Mouse (Mus musculus) embryo, embryonic 11 days (tissue): ENCODE data around the gene Nek8.
"Not testable (repeated sequence)": the region's sequence is repeated elsewhere in the genome, so short reads cannot be mapped to it uniquely, and the experiment has no call there.

Experiments
- DNase-seq: peaks from one replicate; pipeline ENCODE4 v3.0.0-alpha.2; 2015

The Nek8 gene

DNA sequence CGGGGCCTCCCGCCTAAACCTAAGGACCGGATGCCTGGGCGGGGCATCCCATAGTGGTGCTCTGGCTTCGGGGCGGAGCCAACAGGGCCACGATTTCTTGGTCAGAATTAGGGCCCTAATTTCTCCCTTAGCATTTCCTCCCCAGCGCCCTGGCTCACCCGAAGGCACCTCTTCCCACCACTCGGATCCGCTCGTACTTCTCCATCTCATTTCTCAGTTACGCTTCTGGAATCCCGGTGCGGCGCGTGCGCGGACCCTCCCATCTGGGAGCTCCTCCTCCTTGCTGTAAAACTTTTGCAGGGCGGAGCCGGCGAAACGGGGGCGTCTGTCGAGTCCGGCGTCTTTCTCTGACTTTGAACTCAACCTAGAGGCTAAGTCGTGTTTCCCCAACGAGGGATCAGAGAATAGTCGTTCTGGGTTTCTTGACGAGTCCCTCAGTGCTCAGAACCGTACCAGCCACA lies at the start of gene Nek8, which contains the start of gene Tlcd1:
Gene Nek8 (minus strand): TSS at position 274 of the 461 bp plus-strand sequence.
Gene Tlcd1 (plus strand): TSS at position 310 of the 461 bp plus-strand sequence.
- DNase-seq: peak; percentile 97

DNA sequence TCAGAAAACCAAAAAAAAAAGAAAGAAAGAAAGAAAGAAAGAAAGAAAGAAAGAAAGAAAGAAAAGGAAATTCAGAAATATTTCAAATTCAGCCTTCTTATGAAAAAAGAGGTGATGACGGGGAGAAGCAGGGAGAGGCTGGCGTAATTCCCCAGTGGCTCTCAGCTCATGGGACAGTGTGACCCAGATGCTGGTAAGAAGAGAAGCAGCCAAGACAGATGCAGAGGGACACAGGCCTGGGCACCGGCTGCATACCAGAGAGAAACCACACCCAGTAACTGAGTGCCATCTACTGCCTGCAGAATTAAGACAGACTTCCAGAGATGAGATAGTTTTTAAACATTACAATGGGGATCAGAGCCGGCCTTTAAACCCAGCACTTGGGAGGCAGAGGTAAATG lies 47.1 kb upstream of the Nek8 start:
- DNase-seq: no peak

DNA sequence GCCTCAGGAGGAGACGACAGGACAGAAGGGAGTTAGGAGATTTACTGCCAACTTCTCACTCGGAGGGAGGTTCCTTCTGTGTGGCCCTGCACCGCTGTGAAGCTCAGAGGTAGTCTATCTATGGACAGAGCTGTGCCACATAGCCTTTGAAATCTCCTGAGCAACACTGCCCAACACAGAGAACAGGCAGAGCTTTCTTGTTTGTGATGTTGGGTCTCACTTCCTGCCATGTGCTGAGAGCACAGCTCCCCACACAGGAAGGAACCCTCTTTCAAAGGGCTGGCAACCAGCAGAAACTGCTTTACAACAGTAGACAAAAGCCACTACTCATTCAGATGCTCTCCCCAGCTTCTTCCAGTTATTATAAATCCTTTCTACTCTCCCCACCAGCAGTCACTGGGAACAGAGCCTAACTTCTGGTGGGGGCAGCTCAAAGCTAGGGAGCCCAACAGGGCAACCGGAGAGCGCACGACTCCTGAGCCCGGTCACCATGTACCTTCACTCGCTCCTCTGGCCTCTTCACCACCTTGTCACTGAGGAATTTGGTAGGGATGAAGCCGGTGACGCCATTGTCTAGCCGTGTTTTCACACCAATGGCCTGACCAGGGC lies 39.3 kb upstream of the Nek8 start:
- no peak for DNase-seq

DNA sequence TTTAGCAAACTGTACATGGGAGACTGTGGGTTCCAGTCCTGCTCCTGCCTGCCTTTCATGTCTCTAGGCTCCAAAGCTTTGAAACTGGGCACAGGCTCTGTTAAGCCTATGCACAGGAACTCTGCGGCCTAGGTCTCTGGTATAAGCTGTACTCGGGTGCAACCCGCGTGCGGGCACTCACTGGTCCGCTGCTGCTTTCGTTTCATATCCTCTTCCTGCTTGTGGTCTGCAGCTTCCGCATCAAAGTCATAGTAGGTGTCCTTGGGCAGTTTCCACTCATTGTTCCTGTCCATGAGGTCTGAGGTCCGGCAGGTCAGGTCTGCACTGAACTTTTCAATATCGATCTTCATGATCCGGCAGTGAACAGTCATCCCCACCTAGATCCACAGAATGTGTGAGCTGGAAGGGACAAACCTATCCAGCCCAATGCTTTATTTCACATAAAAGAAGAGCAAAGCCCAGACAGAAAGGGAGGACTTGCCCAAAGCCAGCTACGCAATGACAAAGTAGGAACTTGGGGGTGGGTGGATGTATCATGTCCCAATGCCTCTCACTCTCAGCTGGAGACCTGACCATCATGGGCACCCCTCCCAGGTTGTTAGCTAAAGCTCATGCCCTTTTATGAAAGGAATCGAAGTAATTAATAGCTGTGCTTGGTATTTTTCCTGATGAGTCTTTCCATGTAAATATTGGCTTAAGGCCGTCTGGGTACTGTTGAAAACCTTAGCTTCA lies 36.8 kb upstream of the Nek8 start:
- no peak for DNase-seq

DNA sequence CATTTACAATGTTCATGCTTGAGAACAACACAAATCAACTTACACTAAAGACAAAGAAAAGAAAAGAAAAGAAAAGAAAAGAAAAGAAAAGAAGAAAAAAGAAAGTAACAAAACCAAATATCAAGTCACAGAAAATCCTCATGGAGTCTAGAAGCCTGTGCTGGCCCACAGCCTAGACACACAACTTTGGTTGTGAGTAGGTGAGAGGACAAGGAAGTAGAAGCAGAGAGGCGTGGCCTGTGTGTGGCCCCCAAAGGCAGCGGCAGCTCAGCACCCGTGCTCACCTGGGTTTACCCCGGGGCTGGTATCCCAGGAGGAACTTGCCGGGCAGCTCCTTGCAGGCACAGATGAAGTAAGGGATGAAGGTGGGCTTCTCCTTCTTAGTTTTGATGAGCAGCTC lies 35.0 kb upstream of the Nek8 start:
- no peak for DNase-seq

DNA sequence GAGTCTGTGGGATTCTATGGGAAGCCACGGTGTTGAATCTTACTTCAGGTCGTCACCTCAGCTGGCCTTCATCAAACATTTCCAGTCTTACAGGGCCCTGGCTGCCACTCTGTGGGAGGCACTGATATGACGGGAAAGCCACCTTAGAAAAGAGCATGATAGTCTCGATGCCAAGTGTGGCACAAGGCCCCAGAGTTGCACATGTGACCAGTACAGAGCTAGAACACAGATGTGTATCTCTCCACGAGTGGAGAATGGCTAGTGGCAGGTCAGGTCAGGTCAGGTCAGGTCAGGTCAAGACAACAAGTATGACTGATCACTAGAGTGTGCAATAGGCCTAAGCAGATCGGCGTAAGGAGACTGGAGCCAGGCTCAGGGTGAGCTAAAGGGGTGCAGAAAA lies 34.1 kb upstream of the Nek8 start:
- DNase-seq: no peak

DNA sequence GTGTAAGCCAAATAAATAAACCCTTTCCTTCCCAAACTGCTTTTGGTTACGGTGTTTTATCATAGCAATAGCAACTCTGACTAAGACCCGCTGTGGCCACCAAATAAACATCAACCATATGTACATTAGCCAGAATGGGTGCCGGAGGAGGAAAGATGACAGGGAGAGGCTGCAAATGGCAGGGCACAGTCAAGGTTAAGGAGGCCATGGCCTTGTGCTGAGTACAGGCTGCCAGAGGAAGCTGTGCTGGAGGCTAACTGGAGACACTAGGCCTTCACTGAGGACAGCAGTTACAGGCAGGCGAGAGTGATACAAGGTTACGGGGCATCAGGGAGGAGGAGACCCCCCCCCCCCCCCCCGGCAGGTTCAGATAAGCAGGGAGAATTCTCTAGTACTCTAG lies 33.4 kb upstream of the Nek8 start:
- DNase-seq: no peak

DNA sequence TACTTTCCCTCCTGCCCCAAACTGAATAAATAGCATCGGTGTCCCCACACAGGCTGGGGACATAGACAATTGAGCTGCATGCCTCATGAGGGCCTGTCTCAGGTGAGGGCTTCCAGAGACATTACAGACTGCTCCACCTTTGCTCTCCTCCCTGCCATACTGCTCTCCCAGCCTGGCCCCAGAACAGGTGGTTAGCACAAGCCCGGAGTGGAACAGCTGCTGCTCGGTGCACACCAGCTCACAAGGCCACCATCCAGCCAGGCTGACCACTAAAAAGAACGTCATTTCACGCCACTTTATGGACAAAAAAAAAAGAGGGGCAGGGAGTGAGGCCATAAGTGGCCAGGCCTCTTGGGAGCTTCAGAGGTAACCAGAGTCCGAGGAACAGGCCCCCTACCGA lies 30.7 kb upstream of the Nek8 start:
- no peak for DNase-seq

DNA sequence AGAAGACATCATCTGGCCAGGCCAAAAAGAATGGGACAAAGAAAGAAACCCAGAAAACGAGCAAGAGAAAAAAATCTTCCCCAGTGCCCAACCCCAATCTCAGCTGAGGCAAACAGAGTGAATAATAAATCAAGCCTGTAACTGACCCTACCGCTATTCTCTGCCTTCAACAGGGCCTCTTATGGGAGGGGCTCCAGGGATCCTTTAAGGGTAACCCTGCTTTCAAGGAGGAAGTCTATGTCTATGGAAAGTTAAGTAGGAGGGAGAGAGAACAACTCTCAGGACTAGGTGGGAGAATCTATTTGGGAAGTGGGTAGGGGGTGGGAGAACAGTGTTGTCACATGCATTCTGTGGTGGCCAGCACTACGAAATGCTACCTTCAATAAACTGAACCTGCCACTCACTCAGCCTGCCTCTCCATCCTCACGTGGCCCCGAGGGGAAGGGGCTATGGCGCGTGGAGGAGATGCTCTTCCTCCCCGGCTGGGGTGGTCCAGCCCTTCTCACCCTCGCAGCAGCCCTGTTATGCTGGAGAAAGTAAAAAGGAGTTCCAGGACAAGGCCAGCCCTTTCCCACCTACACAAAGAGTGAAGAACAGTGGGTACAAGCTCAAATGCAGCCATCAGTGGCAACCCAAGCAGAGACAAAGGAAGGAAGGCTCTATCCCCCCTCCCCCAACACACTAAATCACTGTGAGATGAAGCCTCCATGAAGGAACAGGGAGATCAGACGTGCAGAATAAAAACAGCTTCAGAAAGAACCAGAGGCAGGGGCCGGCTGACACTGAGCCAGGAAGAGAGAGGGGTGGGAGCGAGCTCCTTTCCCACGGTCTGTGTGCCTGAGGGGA lies 29.1 kb upstream of the Nek8 start:
- DNase-seq: peak; percentile 26

DNA sequence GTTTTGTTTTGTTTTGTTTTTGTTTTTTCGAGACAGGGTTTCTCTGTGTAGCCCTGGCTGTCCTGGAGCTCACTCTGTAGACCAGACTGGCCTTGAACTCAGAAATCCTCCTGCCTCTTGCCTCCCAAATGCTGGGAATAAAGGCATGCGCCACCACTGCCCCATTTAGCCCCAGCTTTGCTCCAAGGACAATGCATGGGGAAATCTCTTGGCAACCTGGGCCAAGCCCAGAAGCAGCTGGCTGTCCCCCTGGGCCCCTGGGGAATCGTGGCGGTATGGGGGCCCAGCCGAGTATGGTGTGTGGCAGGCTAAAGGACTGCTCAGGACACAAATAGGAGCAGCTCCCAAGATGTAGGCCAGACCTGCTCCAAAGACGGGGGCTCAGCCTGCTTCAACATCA lies 27.8 kb upstream of the Nek8 start:
- no peak for DNase-seq

DNA sequence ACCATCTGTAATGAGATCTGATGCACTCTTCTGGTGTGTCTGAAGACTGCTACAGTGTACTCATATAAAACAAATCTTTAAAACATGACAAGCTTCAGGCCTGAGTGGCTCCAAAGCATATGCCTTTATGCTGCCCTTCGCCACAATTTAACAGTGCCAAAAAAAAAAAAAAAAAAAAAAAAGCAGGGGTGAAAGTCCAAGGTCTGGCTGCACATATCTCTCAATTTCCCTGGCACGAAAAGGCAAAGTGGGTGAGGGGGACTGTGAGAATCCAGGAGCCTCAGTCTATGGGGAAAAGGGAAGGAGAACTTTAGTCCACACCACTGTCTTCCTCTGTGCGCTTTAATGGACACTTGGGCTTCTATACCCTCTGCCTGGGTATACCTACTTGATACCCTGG lies 25.9 kb upstream of the Nek8 start:
- DNase-seq: no peak

DNA sequence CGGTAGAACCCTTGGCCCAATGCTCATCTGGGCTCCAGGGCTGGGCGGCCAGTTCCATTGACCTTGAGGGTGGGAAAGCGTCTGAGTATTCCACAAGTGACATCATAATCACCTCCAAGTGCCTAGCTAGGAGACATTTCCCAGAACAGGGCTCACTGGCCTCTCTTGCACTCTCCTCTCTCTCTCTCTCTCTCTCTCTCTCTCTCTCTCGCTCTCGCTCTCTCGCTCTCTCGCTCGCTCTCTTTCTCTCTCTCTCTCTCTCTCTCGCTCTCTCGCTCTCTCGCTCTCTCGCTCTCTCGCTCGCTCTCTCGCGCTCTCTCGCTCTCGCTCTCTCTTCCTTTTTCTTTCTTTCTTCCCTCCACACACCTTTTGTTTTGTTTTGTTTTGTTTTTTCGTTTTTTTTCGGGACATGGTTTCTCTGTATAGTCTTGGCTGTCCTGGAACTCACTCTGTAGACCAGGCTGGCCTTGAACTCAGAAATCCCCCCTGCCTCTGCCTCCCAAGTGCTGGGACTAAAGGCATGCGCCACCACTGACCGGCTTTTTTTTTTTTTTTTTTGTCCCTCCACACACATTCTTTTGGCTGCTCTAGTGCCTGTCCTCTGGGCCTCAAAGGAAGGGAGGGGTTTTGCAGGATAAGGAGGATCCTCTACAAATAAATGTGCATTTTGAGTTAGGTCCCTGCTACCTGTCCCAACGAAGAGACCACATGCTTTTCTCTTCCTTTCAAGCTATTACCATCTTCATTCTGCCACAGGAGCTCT lies 18.8 kb upstream of the Nek8 start:
- DNase-seq: no peak

DNA sequence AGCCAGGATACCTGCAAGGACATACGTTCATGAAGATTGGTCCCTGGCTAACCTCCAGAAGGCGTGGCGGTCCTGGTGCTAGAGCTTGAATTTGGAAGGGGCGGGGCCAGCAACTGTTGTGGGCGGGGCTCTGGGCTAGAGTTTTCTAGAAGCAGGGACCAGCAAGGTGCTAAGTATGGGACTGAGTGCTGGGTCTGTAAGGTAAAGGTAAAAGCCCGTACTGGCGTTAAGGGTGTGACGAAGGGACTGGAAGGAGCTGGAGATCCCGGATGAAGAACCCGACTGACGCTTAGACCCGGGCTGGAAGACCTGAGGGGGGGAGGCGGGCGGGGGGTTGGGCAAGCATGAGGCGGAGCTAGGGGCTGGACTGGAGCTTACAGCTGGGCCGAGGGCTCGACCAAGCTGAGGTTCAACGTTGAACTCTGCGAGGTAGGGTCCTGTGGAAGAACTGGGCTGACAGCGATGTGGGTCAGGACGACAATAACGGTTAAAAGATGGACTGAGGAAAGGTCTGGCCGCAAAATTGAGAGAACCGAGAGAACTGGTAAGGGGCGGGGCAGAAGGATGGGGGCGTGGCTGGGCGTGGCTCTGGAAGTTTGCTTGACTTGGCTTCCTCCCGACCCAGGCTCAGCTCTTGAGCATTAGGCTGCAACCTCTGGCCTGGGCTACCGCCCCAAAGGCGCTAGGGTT lies 18.1 kb upstream of the Nek8 start:
- DNase-seq: peak; percentile 81

DNA sequence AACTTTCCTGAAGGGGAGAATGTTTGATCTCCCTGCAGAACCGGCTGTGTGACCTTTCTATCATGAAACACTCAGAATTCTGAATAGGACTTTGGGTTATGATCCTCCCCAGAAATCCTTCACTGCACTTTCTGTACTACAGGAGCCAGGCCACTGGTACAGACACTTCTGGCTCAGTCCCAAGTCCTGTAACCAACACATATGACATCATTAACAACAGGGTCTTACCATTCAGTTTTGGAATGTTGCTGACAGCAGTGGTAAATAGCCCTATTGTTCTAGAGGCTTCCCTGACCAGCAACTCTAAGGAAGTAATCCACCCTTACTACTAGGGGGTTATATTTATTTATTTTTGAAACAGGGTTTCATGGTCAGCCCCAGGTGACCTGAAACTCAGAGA lies 16.6 kb upstream of the Nek8 start, which contains the start of gene Proca1:
Gene Proca1 (plus strand): TSS at position 280 of the 400 bp plus-strand sequence.
- DNase-seq: no peak

DNA sequence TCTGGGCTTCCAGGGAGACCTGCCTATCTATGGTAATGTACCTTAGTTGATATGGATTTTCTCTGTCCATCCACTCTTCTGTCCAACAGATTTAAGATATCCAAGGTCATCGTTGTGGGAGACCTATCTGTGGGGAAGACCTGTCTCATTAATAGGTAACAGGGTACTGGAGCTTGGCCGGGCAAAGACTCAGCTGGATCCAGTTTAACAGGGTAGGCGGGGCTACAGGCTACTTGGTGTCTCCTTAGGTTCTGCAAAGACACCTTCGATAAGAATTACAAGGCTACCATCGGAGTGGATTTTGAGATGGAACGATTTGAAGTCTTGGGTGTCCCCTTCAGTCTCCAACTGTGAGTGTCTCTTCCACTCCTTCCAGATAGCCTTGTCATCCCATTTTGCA lies 13.6 kb upstream of the Nek8 start:
- no peak for DNase-seq

DNA sequence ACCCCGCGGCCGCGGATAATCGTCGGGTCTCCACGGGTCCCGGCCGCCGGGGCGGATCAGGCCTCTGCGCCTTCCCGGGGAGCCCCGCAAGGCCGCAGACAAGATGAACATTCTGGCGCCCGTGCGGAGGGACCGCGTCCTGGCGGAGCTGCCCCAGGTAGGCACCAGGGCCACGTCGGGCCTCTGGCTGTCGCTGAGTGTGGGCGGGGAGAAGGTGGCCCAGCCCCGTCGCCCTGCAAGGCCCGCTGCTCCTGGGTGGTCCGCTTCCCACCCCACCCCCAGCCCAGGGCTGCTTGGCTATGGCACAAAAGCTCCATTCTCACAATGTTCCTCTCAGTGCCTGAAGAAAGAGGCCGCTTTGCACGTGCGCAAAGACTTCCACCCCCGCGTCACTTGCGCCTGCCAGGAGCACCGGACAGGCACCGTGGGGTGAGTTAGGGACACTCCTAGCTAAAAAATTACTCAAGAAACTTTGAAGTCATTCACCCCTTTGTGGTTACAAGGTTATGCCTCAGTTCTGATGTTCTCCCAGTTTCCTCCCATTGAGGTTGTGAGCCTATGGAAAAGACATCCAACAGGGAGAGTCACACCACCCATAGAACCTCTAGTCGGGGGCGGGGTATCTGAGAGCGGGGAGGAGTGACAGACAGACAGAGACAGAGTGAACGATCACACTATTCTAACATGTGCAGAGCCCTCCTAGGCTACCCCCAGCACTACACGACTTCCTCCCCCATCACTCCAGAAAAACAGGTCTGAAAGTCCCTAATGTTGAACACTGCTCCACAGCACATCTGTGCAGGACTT lies 13.0 kb upstream of the Nek8 start:
- DNase-seq: peak; percentile 94

DNA sequence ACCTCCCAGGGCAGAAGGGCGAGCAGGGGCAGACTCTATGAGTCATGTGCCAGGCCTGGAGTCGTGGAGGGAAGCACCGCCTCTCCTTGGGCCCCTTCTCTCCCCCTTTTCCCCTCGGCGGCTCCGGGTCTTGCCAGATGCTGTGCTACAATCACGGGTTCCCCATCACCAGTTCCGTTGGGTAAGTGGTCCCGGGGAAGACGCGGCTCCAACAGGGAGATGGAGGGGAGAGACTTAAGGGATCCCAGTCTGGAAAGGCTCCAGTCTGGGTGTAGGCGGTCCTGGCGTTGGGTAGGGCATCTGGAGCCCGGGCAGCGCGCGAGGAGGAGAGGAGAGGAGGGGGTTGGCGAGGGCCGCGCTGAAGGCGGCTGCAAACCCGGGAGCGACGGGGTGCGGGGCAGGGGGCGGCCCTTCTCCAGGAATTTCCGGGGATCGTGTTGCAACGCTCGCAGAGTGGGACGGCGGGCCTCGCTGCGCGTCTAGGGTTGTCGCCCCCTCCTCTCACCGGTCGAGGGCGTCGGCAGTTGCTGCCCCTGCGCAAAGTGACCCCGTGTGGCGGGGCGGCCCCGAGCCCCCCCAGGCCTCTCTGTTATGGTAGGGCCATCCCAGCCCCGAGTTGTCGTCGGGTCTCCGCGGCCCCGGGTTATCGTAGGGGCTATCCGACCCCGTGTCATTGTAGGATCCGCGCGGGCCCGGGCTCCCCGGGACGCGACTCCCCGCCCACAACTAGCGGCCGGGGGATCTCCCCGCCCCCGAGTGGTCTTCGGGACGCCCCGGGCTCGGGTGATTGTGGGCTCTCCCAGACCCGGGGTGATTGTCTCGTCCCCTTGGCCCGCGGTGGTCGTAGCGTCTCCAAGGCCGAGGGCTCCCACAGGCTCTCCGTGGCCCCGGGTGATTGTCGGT lies 12.1 kb upstream of the Nek8 start, which contains the start of gene Rab34:
Gene Rab34 (plus strand): TSS at position 100 of the 903 bp plus-strand sequence.
- peak; percentile 93 for DNase-seq

DNA sequence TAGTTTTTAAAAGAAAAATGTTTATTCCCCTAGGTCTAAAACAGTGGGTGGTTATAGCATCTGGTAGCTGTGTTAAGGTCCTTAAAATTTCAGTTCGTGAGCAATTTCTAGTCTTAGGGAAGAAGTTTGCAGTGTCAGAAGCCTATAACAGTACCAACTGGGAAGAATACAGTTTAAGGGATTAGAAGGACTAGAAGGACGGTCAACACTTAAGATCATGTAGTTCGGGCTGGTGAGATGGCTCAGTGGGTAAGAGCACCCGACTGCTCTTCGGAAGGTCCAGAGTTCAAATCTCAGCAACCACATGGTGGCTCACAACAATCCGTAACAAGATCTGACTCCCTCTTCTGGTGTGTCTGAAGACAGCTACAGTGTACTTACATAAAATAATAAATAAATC lies 8.2 kb upstream of the Nek8 start:
- DNase-seq: not testable (repeated sequence)

DNA sequence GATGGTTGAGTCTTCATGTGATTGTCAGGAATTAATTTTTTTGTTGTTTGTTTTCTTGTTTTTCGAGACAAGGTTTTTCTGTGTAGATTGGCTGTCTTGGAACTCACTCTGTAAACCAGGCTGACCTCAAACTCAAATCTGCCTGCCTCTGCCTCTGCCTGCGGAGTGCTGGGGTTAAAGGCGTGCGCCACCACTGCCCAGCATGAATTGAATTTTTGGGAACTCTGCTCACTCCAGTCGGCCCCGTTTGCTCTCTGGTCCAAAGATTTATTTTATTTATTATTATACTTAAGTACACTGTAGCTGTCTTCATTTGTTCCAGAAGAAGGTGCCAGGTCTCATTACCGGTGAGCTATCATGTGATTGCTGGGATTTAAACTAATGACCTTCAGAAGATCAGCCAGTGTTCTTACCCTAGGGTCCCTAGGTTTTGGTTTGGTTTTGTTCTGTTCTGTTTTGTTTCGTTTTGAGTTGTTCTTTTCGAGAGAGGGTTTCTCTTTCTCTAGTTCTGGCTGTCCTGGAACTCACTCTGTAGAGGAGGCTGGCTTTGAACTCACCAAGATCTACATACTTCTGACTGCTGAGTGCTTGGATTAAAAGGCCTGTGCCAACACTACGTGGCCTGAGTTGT lies 7.5 kb upstream of the Nek8 start:
- no peak for DNase-seq
